Mouse (Mus musculus): Measurements from ENCODE around the gene Pla2g4c.

Pla2g4c gene

GRCm38 (mm10) chr7:13355943-13356342, 31.5 kb downstream of the Pla2g4c start:
- peak; percentile 3 for DNase-seq (ENCODE audit: low read depth, low spot score)

GRCm38 (mm10) chr7:13380588-13380987, 56.1 kb downstream of the Pla2g4c start:
- no peak for DNase-seq (ENCODE audit: low read depth, low spot score)

- DNase-seq (ENCODE audit: low read depth, low spot score), result no peak
These were observed 73.4 kb downstream of the Pla2g4c start, which contains the start of gene Cabp5 for GRCm38 (mm10) chr7:13397832-13398231. Cabp5 (plus strand) TSS chr7:13398132.
